Mouse (Mus musculus) liver, adult 2 months (tissue): ENCODE data around the gene Ica1.

Source experiments
- CTCF ChIP-seq: fragments of 200-500 bp; IDR thresholded peaks from 2 replicates; pipeline ENCODE4 v1.5.1; 2011; ENCODE audit warnings: low read depth, low read length, control low read depth
- POLR2A ChIP-seq: fragments of 200-500 bp; IDR thresholded peaks from 2 replicates; pipeline ENCODE4 v1.6.1; 2011; ENCODE audit warnings: low read length, control low read depth; ENCODE audit not compliant: insufficient read depth; ENCODE audit errors: extremely low read depth

DNA sequence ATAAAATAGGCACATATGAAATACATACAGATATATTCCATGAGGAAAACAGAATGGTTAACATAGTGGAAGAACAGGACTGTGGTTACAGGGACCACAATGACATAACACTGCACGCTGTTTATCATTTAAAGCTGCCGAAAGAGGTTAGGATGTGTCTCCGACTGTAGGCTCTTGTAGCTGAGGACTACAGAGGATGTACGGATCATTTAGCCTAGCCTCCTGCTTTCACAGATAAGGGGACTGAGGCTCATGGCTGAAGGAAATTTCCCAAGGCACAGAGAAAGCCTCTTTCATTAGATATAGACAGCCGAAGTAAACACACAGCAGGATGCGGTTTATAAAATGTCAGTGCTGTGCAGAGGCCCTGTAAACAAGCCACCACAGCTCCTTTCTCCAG is 8.5 kb downstream of the Ica1 start:
- TF ChIP-seq CTCF (no peak), POLR2A (no peak)
